Mouse (Mus musculus) CH12.LX (cell line): ENCODE measurements around the gene Il34. TPM values are rescaled to one million over a fixed set of nuclear protein-coding genes. Genes with fewer than 3 reads are reported as not detected.

Experiments
- DNase-seq: peaks from one replicate; pipeline ENCODE4 v3.0.0-alpha.2; 2013; ENCODE audit errors: extremely low read depth
- H3K27ac ChIP-seq: 2 replicates; pipeline ENCODE4 v1.5.1; 2012; ENCODE audit warnings: low read depth, mild to moderate bottlenecking, control low read depth, moderate library complexity; ENCODE audit not compliant: insufficient read depth
- H3K27me3 ChIP-seq: replicated peaks from 2 replicates; pipeline ENCODE3; 2012; ENCODE audit warnings: inconsistent platforms
- H3K36me3 ChIP-seq, 2 experiments: replicated peaks in 1 of 2; 2 replicates each; pipeline versions ENCODE3 to v1.6.1; 2012; ENCODE audit warnings: inconsistent platforms in 1 of 2, low read length in 1 of 2, mild to moderate bottlenecking in 1 of 2, mixed read lengths in 1 of 2, moderate library complexity in 1 of 2; ENCODE audit not compliant: control insufficient read depth in 1 of 2, insufficient read depth in 1 of 2
- H3K4me1 ChIP-seq, 2 experiments: 2 replicates each; pipeline ENCODE4 v1.6.1; 2012; ENCODE audit warnings: inconsistent platforms in 1 of 2, moderate library complexity in 1 of 2; ENCODE audit not compliant: insufficient read depth in 2 of 2, control insufficient read depth in 1 of 2
- H3K4me2 ChIP-seq: 2 replicates; pipeline ENCODE4 v1.6.1; 2012; ENCODE audit warnings: low read depth, mild to moderate bottlenecking, control low read depth; ENCODE audit not compliant: poor library complexity, insufficient read depth, severe bottlenecking
- H3K4me3 ChIP-seq, 3 experiments: fragments of 150-350 bp in 1 of 3; sonication (generic) in 1 of 3; replicated peaks in 1 of 3; 2 replicates each; pipeline versions ENCODE3 to v1.5.1; 2011 to 2012; ENCODE audit warnings: low read depth in 2 of 3, low read length in 2 of 3, mild to moderate bottlenecking in 2 of 3, moderate library complexity in 2 of 3, control low read depth in 1 of 3, improper control_type of control experiment in 1 of 3, inconsistent platforms in 1 of 3, mixed read lengths in 1 of 3; ENCODE audit not compliant: poor library complexity in 1 of 3
- H3K79me2 ChIP-seq: replicated peaks from 2 replicates; pipeline ENCODE4 v1.6.1; 2012; ENCODE audit warnings: mild to moderate bottlenecking, moderate library complexity; ENCODE audit not compliant: control insufficient read depth, poor library complexity, insufficient read depth, severe bottlenecking; ENCODE audit errors: extremely low read depth
- H3K9ac ChIP-seq: 2 replicates; pipeline ENCODE4 v1.6.1; 2012; ENCODE audit warnings: low read depth, mild to moderate bottlenecking, control low read depth, moderate library complexity; ENCODE audit not compliant: insufficient read depth
- H3K9me3 ChIP-seq: replicated peaks from 2 replicates; pipeline ENCODE3; 2012; ENCODE audit warnings: low read length, inconsistent platforms, mixed read lengths
- BHLHE40 ChIP-seq: IDR thresholded peaks from 2 replicates; pipeline ENCODE4 v1.6.1; 2011; ENCODE audit warnings: mild to moderate bottlenecking, low read depth, low read length, improper control_type of control experiment
- CHD1 ChIP-seq: IDR thresholded peaks from 2 replicates; pipeline ENCODE4 v1.6.1; 2012; ENCODE audit warnings: low read depth, low read length, improper control_type of control experiment, inconsistent platforms
- CHD2 ChIP-seq: IDR thresholded peaks from 2 replicates; pipeline ENCODE4 v1.6.1; 2011; ENCODE audit warnings: low read length, improper control_type of control experiment
- E2F4 ChIP-seq: IDR thresholded peaks from 2 replicates; pipeline ENCODE4 v1.6.1; 2011; ENCODE audit warnings: low read depth, low read length, improper control_type of control experiment; ENCODE audit not compliant: insufficient replicate concordance
- ELF1 ChIP-seq: IDR thresholded peaks from 2 replicates; pipeline ENCODE4 v1.6.1; 2014; ENCODE audit warnings: low read depth, mild to moderate bottlenecking, inconsistent platforms, low read length, improper control_type of control experiment
- EP300 ChIP-seq: IDR thresholded peaks from 2 replicates; pipeline ENCODE4 v1.6.1; 2011; ENCODE audit warnings: low read length, improper control_type of control experiment
- ETS1 ChIP-seq: conservative IDR thresholded peaks from 2 replicates; pipeline ENCODE4 v1.6.1; 2012; ENCODE audit warnings: low read depth, mild to moderate bottlenecking, inconsistent platforms, low read length, improper control_type of control experiment, moderate library complexity
- HCFC1 ChIP-seq: IDR thresholded peaks from 2 replicates; pipeline ENCODE4 v1.6.1; 2012; ENCODE audit warnings: low read depth, mild to moderate bottlenecking, inconsistent platforms, low read length, improper control_type of control experiment
- JUND ChIP-seq: conservative IDR thresholded peaks from 2 replicates; pipeline ENCODE4 v1.6.1; 2011; ENCODE audit warnings: low read depth, low read length, improper control_type of control experiment
- MAFK ChIP-seq: IDR thresholded peaks from 2 replicates; pipeline ENCODE4 v1.6.1; 2011; ENCODE audit warnings: low read length, improper control_type of control experiment; ENCODE audit not compliant: insufficient replicate concordance
- MEF2A ChIP-seq: IDR thresholded peaks from 2 replicates; pipeline ENCODE4 v1.6.1; 2014; ENCODE audit warnings: low read depth, mild to moderate bottlenecking, inconsistent platforms, low read length, improper control_type of control experiment, borderline replicate concordance
- MYC ChIP-seq: IDR thresholded peaks from 2 replicates; pipeline ENCODE4 v1.6.1; 2011; ENCODE audit warnings: low read depth, mild to moderate bottlenecking, improper control_type of control experiment, low read length
- NELFE ChIP-seq: IDR thresholded peaks from 2 replicates; pipeline ENCODE4 v1.6.1; 2011; ENCODE audit warnings: low read depth, low read length, improper control_type of control experiment
- NRF1 ChIP-seq: IDR thresholded peaks from 2 replicates; pipeline ENCODE4 v1.6.1; 2014; ENCODE audit warnings: low read depth, mild to moderate bottlenecking, inconsistent platforms, low read length, improper control_type of control experiment, moderate library complexity
- POLR2A ChIP-seq: IDR thresholded peaks from 2 replicates; pipeline ENCODE4 v1.6.1; 2011; ENCODE audit warnings: low read depth, mild to moderate bottlenecking, improper control_type of control experiment, low read length
- RAD21 ChIP-seq: IDR thresholded peaks from 2 replicates; pipeline ENCODE4 v1.6.1; 2011; ENCODE audit warnings: low read depth, mild to moderate bottlenecking, low read length, improper control_type of control experiment, moderate library complexity
- RCOR1 ChIP-seq: conservative IDR thresholded peaks from 2 replicates; pipeline ENCODE4 v1.6.1; 2012; ENCODE audit warnings: low read depth, mild to moderate bottlenecking, inconsistent platforms, low read length, improper control_type of control experiment
- TCF12 ChIP-seq: IDR thresholded peaks from 2 replicates; pipeline ENCODE4 v1.6.1; 2014; ENCODE audit warnings: low read depth, mild to moderate bottlenecking, inconsistent platforms, low read length, improper control_type of control experiment
- UBTF ChIP-seq: IDR thresholded peaks from 2 replicates; pipeline ENCODE4 v1.6.1; 2012; ENCODE audit warnings: low read depth, mild to moderate bottlenecking, inconsistent platforms, low read length, improper control_type of control experiment, moderate library complexity
- ZC3H11A ChIP-seq: IDR thresholded peaks from 2 replicates; pipeline ENCODE4 v1.6.1; 2012; ENCODE audit warnings: low read depth, mild to moderate bottlenecking, inconsistent platforms, low read length, improper control_type of control experiment
- ZKSCAN1 ChIP-seq: IDR thresholded peaks from 2 replicates; pipeline ENCODE4 v1.6.1; 2012; ENCODE audit warnings: low read depth, inconsistent platforms, low read length, improper control_type of control experiment, borderline replicate concordance
- ZMIZ1 ChIP-seq: IDR thresholded peaks from 2 replicates; pipeline ENCODE4 v1.6.1; 2012; ENCODE audit warnings: low read depth, mild to moderate bottlenecking, inconsistent platforms, low read length, improper control_type of control experiment
- dilution Hi-C: fragments of 300-500 bp; cut with MboI; formaldehyde crosslinking; loops from 2 replicates; pipeline ENCODE4 v1.14.3; 2020; ENCODE audit warnings: low sequenced_read_pairs; ENCODE audit not compliant: extremely low pct_unique_long_range_greater_than_20kb, extremely low pct_ligation_motif_present
- in situ Hi-C: fragments of 300-500 bp; cut with MboI; formaldehyde crosslinking; loops from 3 replicates; pipeline ENCODE4 v1.14.3; 2019; ENCODE audit warnings: low sequenced_read_pairs, low pct_ligation_motif_present, low pct_unique_long_range_greater_than_20kb, mixed read lengths
- polyA plus RNA-seq: library from polyadenylated mRNA; unstranded; fragments of >175 nt; gene quantifications from 2 replicates; pipeline ENCODE4 v1.2.1, GENCODE M21; 2012; ENCODE audit warnings: low read depth; ENCODE audit not compliant: insufficient read length
- total RNA-seq, 2 experiments: library from RNA; depleted of rRNA; stranded (reverse); fragments of 300-350 nt in 1 of 2; fragments of >200 nt in 1 of 2; gene quantifications; 2 replicates each; pipeline ENCODE4 v1.2.3; 2012 to 2014

Il34 gene
- total and polyA plus RNA-seq, 3 experiments: 0.21 TPM; not detected in 2

GRCm38 (mm10) chr8:110718209-110718968 lies 87.3 kb downstream of the Il34 start:
- H3K4me1 ChIP-seq: no peaks in the 10 kb centered on the region
- no peaks in the 10 kb centered on the region for H3K27me3 ChIP-seq
- H3K9me3 ChIP-seq: no peaks in the 10 kb centered on the region
- H3K4me2 ChIP-seq: no peak overlapping the region
- dilution Hi-C loops: no loop called here
- no peak overlapping the region for H3K27ac ChIP-seq
- no peak for DNase-seq
- TF ChIP-seq BHLHE40 (no peak), CHD1 (no peak), ELF1 (no peak), NRF1 (no peak), EP300 (no peak), RCOR1 (no peak), NELFE (no peak), MAFK (no peak), ZC3H11A (no peak), UBTF (no peak), CHD2 (no peak), ZMIZ1 (no peak), MEF2A (no peak), E2F4 (no peak)
- H3K36me3 ChIP-seq: peaks cover 10 to 69% of the 10 kb centered on the region in 2 experiments
- H3K9ac ChIP-seq: no peak overlapping the region
- no peak overlapping the region for H3K4me3 ChIP-seq
- H3K79me2 ChIP-seq: no peaks in the 10 kb centered on the region
- in situ Hi-C loops: no loop called here

DNA sequence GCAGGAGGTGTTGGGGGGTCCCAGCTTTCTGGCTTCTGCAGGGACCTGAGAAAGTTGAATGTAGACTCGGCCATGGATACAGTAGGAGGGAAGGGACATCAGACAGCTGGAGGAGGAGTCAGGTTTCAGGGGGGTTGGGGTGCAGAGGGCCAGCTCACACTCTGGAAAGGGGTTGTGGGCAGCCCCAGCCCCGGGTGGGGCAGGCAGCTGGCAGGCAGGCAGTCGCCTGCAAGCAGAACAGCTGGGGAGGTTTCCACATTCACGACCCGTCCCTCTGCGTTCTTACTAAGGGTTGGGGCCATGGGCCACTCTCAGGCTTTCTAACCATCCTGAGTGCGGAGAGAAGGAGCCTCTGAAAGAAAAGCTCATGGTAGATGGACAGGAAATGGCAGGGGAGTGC lies 88.6 kb downstream of the Il34 start:
- H3K36me3 ChIP-seq: peaks cover 21 to 81% of the 10 kb centered on the region in 2 experiments
- no peak overlapping the region for H3K27ac ChIP-seq
- no peak for TF ChIP-seq MYC
- no peak for TF ChIP-seq CHD2
- no peak for TF ChIP-seq RAD21
- no peak for TF ChIP-seq ZKSCAN1
- no peak for TF ChIP-seq TCF12
- TF ChIP-seq JUND: no peak
- TF ChIP-seq E2F4: no peak
- no peak for TF ChIP-seq CHD1
- TF ChIP-seq POLR2A: no peak
- no peak for TF ChIP-seq HCFC1
- no peak for TF ChIP-seq NRF1
- TF ChIP-seq ETS1: no peak
- TF ChIP-seq, all 38 proteins: peak for 0
- DNase-seq: no peak
- in situ Hi-C loops (no loop called here), dilution Hi-C loops (no loop called here)
- Histone ChIP-seq H3K79me2 (no peaks in the 10 kb centered on the region), H3K9me3 (no peaks in the 10 kb centered on the region), H3K4me3 (no peak overlapping the region), H3K9ac (no peak overlapping the region), H3K4me2 (no peak overlapping the region), H3K4me1 (no peaks in the 10 kb centered on the region), H3K27me3 (no peaks in the 10 kb centered on the region)
